Mouse (Mus musculus) effector memory CD4-positive, alpha-beta T cell, adult 5 months (primary cell): ENCODE results near the gene Gpr150. TPM values are rescaled to one million over a fixed set of nuclear protein-coding genes. Genes with fewer than 3 reads are reported as not detected.

Source experiments
- polyA plus RNA-seq: library from polyadenylated mRNA; unstranded; fragments of 100-300 nt; shearing (Covaris generic); gene quantifications from one replicate; pipeline ENCODE4 v1.2.1, GENCODE M21; 2017

Gene Gpr150
- polyA plus RNA-seq, result not detected

GRCm38 (mm10) chr13:76056896-76057266, at the start of gene Gpr150:
Gene Gpr150, minus strand, starts transcription at chr13:76056996.

GRCm38 (mm10) chr13:76098493-76099303, 41.9 kb upstream of the Gpr150 start, which contains the start of the genes Arsk and Ttc37:
Gene Arsk, minus strand, starts transcription at chr13:76098660.
Gene Ttc37, plus strand, starts transcription at chr13:76098734.

GRCm38 (mm10) chr13:76017974-76018843, 38.6 kb downstream of the Gpr150 start, which contains the start of gene Rfesd:
Gene Rfesd, minus strand, starts transcription at chr13:76018719.

Other genes with a start within 250 kb of the Gpr150 start
- gene Glrx, start 217.1 kb downstream of the Gpr150 start, polyA plus RNA-seq, result 63.4 TPM
- 0.15 TPM for gene Rhobtb3, start 113.1 kb downstream of the Gpr150 start, polyA plus RNA-seq
- not detected for gene Spata9, start 89.8 kb downstream of the Gpr150 start, polyA plus RNA-seq
- gene Rfesd, start 38.3 kb downstream of the Gpr150 start, polyA plus RNA-seq, result 10.2 TPM
- gene Arsk, start 41.7 kb upstream of the Gpr150 start, polyA plus RNA-seq, result 5.9 TPM
- 20.2 TPM for gene Ttc37, start 41.7 kb upstream of the Gpr150 start, polyA plus RNA-seq
- not detected for gene Fam81b, start 248.1 kb upstream of the Gpr150 start, polyA plus RNA-seq